Mouse (Mus musculus) kidney, adult 8-10 months (tissue): Measurements from ENCODE around the gene Slfn14.
"Not testable (repeated sequence)": the region's sequence is repeated elsewhere in the genome, so short reads cannot be mapped to it uniquely, and the experiment has no call there.

Experiments
- DNase-seq, 2 experiments: peaks; one replicate each; pipeline ENCODE4 v3.0.0; 2022

Gene Slfn14

GRCm38 (mm10) chr11:83286566-83286965 is at the start of gene Slfn14:
Gene Slfn14, minus strand, starts transcription at chr11:83286726.
- no peak for DNase-seq

GRCm38 (mm10) chr11:83335826-83336225 is 49.3 kb upstream of the Slfn14 start:
- no peak for DNase-seq

- DNase-seq, result peak in 1 of 2 experiments; percentile 62
These were observed 40.9 kb upstream of the Slfn14 start for GRCm38 (mm10) chr11:83327427-83327826.

- DNase-seq, result not testable (repeated sequence)
These were observed 40.2 kb upstream of the Slfn14 start for GRCm38 (mm10) chr11:83326692-83327091.

- DNase-seq, result no peak
These were observed 32.5 kb upstream of the Slfn14 start for GRCm38 (mm10) chr11:83319048-83319447.

- DNase-seq, result no peak
These were observed 25.9 kb upstream of the Slfn14 start for GRCm38 (mm10) chr11:83312471-83312870.

GRCm38 (mm10) chr11:83306700-83307253 is 20.3 kb upstream of the Slfn14 start:
- DNase-seq, result no peak

- no peak for DNase-seq
These were observed 18.0 kb upstream of the Slfn14 start for GRCm38 (mm10) chr11:83304485-83304884.

GRCm38 (mm10) chr11:83303751-83304150 is 17.2 kb upstream of the Slfn14 start:
- peak; percentile 18 to 28 for DNase-seq

GRCm38 (mm10) chr11:83302526-83303251 is 16.2 kb upstream of the Slfn14 start, which contains the start of gene Pex12:
Gene Pex12, minus strand, starts transcription at chr11:83302586.
- peak; percentile 92 to 95 for DNase-seq

GRCm38 (mm10) chr11:83302124-83302523 is 15.6 kb upstream of the Slfn14 start:
- DNase-seq, result peak in 1 of 2 experiments; percentile 23

GRCm38 (mm10) chr11:83301431-83301831 is 14.9 kb upstream of the Slfn14 start:
- DNase-seq, result no peak

- no peak for DNase-seq
These were observed 13.2 kb upstream of the Slfn14 start for GRCm38 (mm10) chr11:83299724-83300123.

- DNase-seq, result peak; percentile 95 to 96
These were observed 12.0 kb upstream of the Slfn14 start, which contains the start of gene Ap2b1 for GRCm38 (mm10) chr11:83298225-83299195. Gene Ap2b1, plus strand, starts transcription at chr11:83299024.

GRCm38 (mm10) chr11:83297816-83298215 is 11.3 kb upstream of the Slfn14 start:
- no peak for DNase-seq

GRCm38 (mm10) chr11:83294133-83294532 is 7.6 kb upstream of the Slfn14 start:
- DNase-seq, result no peak

GRCm38 (mm10) chr11:83293182-83293581 is 6.7 kb upstream of the Slfn14 start:
- DNase-seq, result no peak

- no peak for DNase-seq
These were observed 5.7 kb upstream of the Slfn14 start for GRCm38 (mm10) chr11:83292251-83292587.

- peak; percentile 95 to 97 for DNase-seq
These were observed 5.1 kb upstream of the Slfn14 start for GRCm38 (mm10) chr11:83291375-83292250.

GRCm38 (mm10) chr11:83289633-83290032 is 3.1 kb upstream of the Slfn14 start:
- no peak for DNase-seq

GRCm38 (mm10) chr11:83289036-83289435 is 2.5 kb upstream of the Slfn14 start:
- no peak for DNase-seq

- no peak for DNase-seq
These were observed 899 bp downstream of the Slfn14 start for GRCm38 (mm10) chr11:83285627-83286026.
